Mouse (Mus musculus): ENCODE results near the gene Kcnh3. TPM values are rescaled to one million over a fixed set of nuclear protein-coding genes. Genes with fewer than 3 reads are reported as not detected.

Kcnh3 gene
- 10 to 100 TPM; 91.0 to 91.6 TPM for total RNA-seq (2021)
- long read RNA-seq, transcript Kcnh3-201 (15 exons, 3,698 nt): major isoform, 101 of 198 reads
- long read RNA-seq, partial matches to known transcripts: 41 of 198 reads
- long read RNA-seq, other reads (novel, unspliced or antisense): 56 of 198 reads

DNA sequence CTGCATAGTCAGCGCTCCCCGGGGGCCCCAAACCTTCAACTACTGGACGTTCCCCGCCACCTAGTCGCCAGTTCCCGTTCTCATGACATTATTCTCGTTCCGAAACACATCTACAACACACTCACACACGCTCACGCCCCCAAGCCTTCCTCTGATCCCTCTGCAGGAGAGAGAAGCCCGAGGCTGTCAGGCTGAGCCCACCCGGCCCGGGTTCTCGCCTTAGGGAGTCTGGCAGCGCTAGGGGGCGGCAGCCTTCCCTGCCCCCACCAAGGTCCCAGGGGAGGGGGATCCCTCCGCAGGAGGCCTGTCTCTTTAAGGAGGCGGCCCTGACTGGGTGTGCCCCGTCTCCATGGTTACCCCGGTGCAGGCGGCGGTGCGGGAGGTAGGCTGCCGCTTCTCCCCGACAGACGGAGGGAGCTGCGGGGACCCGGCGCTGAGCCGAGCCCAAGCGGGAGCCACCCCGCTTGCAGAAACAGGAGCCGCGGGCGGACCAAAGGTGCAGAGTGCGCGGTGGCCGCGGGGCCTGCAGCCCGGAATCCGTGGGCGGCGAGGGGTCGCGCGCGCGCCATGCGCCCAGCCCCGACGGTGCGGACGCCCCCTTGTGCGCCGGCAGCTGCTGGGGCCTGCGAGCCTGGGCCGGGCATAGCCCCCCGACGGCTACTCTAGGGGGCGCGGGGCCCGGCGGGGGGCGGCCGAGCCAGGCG, at the start of gene Kcnh3:
Gene Kcnh3 (plus strand): TSS at position 654 of the 704 bp plus-strand sequence.
- peak; percentile 77 for DNase-seq (ENCODE audit: low spot score in 2 of 2)

DNA sequence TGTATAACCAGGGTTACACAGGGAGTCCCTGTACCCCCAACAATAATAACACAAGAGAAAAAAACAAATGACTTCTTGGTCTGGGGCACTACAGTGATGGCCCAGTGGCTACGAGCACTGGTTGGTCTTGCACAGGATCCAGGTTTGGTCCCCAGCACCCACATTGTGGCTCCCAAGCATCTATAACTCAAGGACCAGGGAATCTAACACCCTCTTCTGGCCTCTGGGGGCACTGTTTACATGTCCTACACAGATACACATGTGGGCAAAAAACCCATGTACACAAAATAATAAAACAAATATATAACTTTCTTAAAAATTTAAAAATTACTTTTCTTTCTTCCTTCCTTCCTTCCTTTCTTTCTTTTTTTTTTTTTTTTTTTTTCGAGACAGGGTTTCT, 45.0 kb upstream of the Kcnh3 start:
- no peak for DNase-seq (ENCODE audit: low spot score in 2 of 2)

DNA sequence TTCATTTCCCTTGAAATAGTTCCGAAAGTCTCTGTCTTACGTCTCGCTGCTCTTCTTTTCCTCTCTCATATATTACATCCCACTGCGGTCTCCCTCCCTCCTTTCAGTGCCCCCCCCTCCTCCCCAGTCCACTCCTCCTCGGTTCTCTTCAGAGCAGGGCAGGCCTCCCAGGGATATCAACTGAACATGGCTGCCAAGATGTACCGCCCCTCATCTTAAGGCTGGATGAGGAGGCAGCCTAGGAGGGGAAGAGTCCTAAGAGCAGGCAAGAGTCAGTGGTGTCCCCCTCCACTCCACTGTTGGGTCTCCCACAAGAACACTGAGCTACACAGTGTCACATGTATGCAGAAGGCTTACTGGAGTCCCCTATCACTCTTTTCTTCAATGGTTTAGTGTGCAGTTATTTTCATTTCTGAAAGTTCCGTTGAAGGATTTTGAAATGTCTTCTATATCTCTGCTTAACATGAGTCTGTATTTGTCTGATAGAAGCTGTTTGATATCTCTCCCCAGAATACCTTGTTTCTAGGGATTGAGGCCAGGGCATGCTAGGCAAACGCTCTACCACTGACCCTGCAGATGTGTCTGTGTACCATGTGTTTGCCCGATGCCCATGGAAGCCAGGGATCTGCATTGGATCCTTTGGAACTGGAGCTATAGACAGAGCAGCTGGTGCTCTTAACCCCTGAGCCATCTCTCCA, 40.3 kb upstream of the Kcnh3 start:
- no peak for DNase-seq (ENCODE audit: low spot score in 2 of 2)

DNA sequence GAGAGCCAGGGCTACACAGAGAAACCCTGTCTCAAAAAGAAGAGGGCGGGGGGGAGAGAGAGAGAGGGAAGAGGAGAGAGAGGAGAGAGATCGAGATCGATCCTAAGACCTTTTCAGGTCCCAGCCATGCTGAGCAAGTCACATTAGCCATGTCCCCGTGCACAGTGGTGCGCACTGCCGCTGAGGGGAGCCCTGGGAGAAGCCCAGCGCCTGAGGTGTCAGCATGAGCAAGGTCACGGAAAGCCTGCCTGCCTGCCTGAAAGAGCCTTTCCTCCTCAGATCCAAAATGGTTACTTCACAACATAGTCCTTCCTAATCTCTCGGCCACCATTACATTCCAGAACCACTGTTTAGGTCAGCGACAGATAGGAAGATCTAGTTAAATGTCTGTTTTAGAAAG, 30.3 kb upstream of the Kcnh3 start:
- no peak for DNase-seq (ENCODE audit: low spot score in 2 of 2)

DNA sequence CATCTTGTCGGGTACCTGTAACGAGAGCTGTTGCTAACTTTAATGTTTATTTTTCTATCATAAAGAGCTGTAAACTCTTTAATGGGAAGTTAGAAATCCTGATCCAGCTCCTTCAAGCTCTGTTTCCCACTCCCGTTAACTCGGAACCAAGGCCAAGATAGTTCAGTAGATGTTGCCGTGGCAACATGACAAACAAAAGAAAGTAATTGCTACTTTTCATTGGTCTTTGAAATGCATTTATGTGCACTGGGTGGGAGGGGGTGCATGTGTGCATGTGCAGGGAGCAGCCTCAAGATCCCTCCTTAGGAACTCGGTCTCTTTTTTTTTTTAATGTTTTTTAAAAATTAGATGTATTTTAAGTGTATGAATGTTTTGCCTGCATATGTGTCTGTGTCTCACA, 29.6 kb upstream of the Kcnh3 start:
- no peak for DNase-seq (ENCODE audit: low spot score in 2 of 2)

DNA sequence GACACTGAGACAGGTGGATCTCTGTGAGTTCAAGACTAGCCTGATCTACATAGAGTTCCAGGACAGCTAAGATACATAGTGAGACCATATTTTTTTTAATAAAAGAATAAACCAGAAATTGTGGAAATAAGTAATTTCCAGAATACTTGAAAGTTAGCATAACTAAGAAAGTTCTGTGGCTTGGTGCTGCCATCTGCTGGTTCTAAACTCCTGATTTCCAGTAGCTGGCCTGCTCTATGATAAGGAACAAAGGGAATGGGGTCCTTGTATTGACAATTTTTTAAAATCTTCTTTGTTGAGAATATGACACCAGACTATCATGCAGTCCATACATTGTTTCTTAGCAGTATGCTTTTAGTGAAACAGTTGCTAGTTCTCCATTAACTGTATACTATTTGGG, 25.9 kb upstream of the Kcnh3 start:
- peak in 1 of 2 experiments; percentile 44 for DNase-seq (ENCODE audit: low spot score in 2 of 2)

DNA sequence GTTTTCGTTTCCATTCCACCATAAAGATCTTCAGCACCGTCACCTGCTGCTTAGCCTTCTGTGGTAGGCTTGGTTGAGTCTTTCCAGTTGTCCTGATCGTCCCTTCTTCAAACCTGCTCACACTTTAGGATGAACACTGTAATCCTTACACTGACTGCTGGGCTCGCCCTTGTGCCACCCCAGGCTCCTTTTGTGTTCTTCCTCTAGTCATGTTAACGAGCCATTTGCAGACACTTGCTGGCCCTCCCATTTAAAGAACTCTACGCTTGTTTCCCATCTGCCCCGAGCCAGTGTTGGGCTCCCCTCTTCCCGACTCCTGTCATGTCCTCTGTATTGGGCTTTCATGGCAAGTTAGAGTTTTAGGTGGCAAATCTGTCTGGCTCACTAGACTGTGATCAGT, 18.7 kb upstream of the Kcnh3 start:
- DNase-seq (ENCODE audit: low spot score in 2 of 2): no peak

DNA sequence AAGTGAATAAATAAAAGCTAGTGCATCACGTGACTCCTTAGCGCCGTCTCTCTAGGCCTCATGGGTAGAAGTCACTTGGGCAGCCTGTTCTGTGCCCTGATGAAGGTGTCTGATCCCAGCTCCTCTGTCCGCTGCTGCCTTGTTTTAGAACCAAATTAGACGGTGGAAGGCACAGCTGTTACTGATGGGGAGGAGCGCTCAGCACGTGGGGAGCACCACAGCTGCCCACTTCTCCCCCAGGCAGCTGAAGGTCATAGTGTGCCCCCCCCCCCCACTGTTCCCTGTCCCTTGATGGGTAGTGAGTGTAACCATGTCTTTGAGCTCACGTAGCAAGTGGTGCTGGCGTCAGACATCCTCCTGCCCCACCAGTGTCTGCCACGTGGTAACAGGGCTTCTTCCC, 11.5 kb upstream of the Kcnh3 start:
- no peak for DNase-seq (ENCODE audit: low spot score in 2 of 2)

DNA sequence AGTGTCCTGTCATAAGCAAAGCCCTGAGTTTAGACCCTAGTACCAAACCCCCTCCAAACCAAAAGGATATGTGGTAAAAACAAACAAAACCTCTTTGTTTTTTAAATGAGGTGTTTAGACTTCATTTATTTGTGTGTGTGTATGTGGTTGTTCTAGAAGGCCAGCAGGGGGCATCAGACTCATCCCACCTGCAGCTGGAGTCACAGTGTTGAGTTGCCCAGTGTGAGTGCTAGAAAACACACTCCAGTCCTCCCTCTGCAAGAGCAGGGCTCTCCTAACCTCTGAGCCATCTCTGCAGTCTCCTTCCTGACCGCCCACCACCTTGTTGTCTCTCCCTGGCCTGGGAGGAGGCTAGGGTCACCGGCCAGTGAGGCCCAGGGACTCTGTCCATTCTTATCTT, 9.7 kb upstream of the Kcnh3 start:
- no peak for DNase-seq (ENCODE audit: low spot score in 2 of 2)

DNA sequence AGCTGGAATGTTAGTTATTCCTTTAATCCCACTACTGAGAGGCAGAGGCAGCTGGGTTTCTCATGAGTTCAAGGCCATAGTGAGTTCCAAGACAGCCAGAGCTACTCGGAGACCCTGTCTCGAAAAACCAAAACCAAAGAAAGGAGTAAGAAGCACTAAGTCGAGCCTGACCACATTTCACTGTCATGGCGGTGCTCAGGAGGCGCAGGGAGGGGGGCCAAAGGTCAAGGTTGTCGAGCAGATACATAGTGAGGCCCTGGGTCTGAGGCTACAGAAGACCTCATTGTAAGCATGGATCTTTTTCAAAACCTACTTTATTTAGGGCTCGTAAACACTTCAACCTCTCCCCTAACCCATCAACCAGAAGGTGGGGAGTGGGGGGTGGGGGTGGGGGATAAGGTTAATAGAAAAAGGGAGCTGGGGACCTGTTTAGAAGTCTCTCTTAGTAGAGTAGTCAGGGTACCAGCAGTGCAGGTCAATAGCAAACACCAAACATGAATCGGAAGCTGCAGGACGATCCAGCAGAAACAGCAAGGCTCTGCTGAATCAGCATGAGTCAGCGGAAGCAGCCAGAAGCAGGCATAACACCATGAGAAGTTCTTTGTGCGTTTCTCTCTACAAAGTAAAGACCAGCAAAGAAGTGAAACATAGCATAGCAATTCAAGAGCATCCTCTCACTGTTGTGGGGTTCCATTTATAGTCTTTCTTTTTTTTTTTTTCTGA, 8.8 kb upstream of the Kcnh3 start:
- no peak for DNase-seq (ENCODE audit: low spot score in 2 of 2)

DNA sequence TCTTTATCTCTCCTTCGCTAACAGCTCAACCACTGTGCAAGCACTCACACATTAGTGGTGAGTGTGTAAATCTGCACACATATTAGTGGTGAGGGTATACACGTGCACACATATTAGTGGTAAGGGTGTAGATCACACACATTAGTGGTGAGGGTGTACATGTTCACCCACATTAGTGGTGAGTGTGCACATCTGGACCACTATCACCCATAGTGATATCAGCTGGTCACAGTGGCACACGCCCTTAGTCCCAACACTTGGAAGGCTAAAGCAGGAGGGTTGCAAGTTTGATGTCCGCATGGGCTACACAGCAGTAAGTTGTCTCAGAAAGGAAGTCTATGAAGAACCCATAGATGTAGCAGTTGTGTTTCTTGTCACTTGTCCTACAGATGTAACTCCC, 7.0 kb upstream of the Kcnh3 start:
- no peak for DNase-seq (ENCODE audit: low spot score in 2 of 2)

DNA sequence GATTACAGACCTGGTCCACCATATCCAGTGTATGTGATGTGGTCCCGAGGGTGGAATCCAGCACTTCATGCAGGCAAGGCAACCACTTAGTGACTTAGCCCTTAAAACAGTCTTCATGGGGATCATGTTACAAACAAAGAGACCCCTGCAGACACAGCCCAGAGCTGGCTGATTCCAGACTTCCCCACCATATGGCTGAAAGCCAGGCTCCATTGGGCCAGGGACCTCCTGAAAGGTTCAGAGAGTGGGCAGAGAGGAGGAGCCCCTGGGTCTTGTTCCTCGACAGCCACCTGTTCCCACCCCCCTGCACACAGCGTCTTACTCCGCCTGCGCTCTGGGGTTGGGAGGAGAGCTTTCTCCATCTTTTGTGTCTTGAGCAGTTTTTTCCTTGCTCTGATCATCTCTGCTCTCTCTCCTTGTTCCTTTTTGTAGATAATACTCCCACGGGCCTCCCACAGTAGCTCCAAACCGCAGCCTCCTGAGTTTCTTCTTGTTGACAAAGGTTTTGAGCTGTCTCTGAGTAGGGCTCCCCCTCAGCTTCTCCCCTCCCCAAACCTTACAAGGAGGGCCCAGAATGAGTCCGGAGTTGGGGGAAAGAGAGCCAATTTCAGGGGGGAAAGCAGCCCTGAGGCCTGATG, 3.2 kb upstream of the Kcnh3 start:
- DNase-seq (ENCODE audit: low spot score in 2 of 2): no peak

DNA sequence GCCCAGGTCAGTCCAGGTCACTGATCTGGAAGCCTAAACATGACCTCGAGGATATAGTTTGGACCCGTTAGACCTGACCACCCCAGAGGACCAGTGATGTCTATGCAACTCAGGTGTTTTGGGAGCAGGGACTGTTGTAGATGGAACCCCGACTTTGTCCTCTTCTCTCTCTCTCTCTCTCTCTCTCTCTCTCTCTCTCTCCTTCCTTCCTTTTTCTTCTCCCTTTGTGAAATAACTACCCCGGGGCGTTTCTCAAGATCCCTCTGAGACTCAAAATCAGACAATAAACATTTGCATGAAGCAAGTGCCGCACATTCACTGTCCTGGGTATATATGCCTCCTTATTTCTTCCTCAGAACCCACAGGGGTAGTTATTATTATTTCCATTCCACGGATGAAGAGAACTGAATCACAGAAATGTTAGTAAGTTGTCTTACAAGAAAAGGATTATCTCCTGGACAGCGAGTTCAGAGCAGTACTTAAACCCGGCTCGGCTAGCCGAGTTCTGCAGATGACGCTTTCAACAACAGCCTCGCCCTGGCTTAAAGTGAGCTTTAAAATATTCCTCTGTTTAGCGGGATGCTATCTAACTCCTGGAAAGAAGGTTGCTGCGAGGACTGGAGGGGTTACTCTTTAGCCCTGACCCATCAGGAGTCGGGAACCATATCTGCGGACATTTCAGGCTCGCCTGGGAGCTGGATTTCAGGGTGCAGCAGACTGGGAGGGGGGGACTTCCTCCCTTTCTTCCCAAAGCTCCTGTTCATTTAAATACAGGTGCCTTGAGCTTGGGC, 1.7 kb upstream of the Kcnh3 start:
- no peak for DNase-seq (ENCODE audit: low spot score in 2 of 2)

DNA sequence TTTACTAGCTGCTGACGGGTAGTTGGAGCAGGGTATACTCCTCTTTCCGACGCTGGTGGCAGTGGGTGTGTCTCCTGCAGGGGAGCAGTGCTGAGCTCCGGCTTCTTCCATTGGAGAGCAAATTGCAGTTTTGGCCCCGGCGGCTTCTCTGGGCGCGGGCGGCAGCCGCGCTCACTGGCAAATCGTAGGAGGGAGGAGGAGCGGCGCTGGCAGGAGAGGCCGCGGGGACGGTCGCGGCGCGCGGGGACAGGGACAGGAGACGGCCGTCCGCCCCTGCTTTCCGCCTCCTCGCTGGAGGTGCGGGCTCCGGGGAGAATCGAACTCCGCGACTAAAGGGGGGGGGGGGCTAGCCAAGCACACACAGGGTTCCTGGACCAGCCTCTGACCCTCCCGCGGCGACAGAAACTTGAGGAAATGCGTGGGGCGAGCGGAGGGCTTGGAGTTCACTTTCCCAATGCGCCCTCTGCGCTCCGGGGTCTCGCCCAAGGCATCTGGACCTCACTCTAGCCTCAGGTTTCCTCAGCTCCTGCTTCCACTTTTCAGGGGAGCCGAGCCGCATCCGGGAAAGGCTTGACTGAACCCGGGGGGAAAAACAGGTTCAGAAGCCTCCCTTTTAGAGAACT, 965 bp upstream of the Kcnh3 start:
- peak; percentile 74 to 78 for DNase-seq (ENCODE audit: low spot score in 2 of 2)

DNA sequence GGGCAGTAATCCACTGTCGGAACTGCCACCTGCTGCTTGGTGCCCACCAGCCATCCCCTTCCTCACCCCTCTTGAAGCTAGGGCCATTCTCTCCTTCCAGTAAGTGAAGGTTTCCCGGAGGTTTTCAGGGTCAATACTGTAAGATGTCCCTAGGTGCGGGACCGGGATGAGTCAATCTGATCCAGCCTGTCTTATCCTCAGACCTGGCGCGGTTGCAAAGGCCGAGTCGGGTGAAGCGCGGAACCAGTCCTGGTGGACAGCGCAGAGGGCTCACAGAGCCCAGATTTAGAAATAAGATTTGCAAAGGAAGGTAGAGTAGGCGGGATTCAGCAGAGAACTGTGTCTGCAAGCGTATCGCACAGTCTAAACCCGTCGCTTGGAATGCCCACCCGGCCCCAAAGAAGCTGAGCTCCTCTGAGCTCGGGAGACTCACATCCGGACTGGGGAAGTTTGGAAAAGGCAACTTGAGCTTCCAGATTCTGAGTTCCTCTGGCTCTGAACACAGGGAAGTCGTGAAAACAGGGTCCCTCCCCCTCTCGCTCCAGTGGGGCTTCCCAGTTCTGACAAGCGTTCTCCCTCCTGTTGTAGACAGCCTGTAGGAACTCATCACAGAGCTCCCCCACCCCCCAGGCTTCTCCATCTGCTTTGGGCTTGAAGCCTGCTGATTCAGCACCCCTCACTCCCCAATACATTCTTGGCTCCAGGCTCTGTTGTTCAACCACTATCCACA, 585 bp downstream of the Kcnh3 start:
- peak; percentile 88 to 92 for DNase-seq (ENCODE audit: low spot score in 2 of 2)

DNA sequence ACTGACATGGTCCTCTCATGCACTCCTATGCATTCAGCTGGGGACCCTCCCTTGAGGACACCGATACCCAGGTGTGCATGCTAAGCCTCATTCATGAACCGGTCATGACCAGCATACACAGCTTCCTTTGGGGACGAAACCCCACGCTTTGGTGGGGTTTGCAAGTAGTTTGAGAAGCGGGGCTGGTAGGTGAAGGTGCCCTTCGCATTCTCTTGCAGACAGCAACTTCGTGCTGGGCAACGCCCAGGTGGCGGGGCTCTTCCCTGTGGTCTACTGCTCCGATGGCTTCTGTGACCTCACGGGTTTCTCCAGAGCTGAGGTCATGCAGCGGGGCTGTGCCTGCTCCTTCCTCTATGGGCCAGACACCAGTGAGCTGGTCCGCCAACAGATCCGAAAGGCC, 1.4 kb downstream of the Kcnh3 start:
- no peak for DNase-seq (ENCODE audit: low spot score in 2 of 2)

DNA sequence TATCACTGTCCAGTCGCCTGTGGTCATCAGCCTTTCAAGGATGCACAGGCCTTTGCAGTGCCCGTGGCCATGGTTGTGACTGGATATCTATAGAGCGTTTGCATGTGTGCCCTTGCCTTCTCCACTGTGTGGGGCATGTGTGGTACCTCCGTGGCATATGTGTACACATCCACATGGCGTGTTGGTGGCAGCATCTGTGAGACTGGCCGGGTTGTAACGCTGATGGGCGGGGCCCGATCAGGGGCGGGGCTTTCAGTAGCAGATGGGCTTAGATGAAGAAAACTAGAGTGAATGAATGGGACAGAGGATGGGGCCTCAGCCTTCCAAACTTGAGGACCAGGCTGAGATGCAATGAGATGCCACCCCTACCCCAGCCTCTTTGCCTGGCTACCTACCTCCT, 7.3 kb downstream of the Kcnh3 start:
- peak in 1 of 2 experiments; percentile 71 for DNase-seq (ENCODE audit: low spot score in 2 of 2)

DNA sequence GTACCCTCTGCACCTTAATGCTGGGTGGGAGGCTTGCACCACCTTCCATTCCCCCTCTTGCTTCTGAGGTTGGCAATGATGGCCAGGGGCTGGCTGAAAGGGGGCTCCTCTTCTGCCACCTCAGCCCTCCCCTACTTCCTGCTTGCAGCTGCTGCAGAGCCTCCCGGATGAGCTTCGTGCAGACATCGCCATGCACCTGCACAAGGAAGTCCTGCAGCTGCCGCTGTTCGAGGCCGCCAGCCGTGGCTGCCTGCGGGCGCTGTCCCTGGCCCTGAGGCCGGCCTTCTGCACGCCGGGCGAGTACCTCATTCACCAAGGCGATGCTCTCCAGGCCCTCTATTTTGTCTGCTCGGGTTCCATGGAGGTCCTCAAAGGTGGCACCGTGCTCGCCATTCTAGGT, 9.1 kb downstream of the Kcnh3 start:
- DNase-seq (ENCODE audit: low spot score in 2 of 2): no peak

DNA sequence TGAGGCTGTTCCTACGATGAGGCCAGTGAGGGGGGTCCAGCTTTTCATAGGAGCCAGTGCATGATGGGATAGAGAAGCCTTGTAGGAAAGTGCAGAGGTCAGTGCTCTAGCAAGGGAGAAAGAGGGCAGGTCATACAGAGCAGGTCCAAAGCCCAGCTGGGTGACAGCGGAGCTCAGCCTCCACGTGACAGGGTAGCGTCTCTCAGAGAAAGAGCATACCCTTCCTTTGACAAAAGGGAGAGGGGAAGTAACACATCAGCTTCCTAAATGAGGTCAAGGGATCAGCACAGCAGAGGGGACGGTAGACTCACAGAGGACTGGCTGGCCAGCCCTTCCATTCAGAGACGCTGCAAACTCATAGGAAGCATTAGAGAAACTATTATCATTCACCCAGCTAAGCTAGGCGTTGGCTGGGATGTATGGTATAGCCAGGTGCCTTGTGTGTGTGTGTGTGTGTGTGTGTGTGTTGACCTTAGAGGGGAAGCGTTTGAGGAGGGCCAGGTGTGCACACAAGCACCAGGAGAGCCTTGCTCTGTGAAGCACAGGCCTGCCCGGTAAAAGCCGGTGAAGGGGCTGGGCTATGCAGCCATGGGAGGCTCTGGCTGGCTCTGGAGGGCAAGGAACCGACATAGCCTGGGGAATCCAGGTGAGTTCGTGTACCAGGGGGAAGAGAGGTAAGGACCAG, 9.8 kb downstream of the Kcnh3 start:
- DNase-seq (ENCODE audit: low spot score in 2 of 2): no peak
